Mouse (Mus musculus) MEL (cell line): Measurements from ENCODE around the gene Syn3. TPM values are rescaled to one million over a fixed set of nuclear protein-coding genes. Genes with fewer than 3 reads are reported as not detected.

Experiments used
- DNase-seq: peaks from one replicate; pipeline ENCODE4 v3.0.0; 2011; ENCODE audit warnings: low read depth, low spot score
- H3K27ac ChIP-seq: 2 replicates; pipeline ENCODE4 v1.5.1; 2012; ENCODE audit warnings: low read depth, mild to moderate bottlenecking, control low read depth, low read length, moderate library complexity; ENCODE audit not compliant: control insufficient read depth
- H3K27me3 ChIP-seq, 2 experiments: fragments of 150-350 bp in 1 of 2; sonication (generic) in 1 of 2; 2 replicates each; pipeline ENCODE4 v1.6.1; 2012; ENCODE audit warnings: low read length in 2 of 2, mild to moderate bottlenecking in 2 of 2, improper control_type of control experiment in 1 of 2, moderate library complexity in 1 of 2; ENCODE audit not compliant: insufficient read depth in 2 of 2, control insufficient read depth in 1 of 2
- H3K36me3 ChIP-seq, 2 experiments: 2 replicates each; pipeline ENCODE4 v1.6.1; 2012 to 2014; ENCODE audit warnings: low read length in 2 of 2, improper control_type of control experiment in 1 of 2, inconsistent platforms in 1 of 2, mild to moderate bottlenecking in 1 of 2; ENCODE audit not compliant: insufficient read depth in 2 of 2, control insufficient read depth in 1 of 2
- H3K4me1 ChIP-seq, 2 experiments: fragments of 150-350 bp in 1 of 2; sonication (generic) in 1 of 2; 2 replicates each; pipeline ENCODE4 v1.6.1; 2012; ENCODE audit warnings: low read length in 2 of 2, improper control_type of control experiment in 1 of 2, mild to moderate bottlenecking in 1 of 2; ENCODE audit not compliant: insufficient read depth in 2 of 2, control insufficient read depth in 1 of 2
- H3K4me3 ChIP-seq, 2 experiments: fragments of 150-350 bp in 1 of 2; sonication (generic) in 1 of 2; 2 replicates each; pipeline ENCODE4 v1.5.1; 2012; ENCODE audit warnings: low read depth in 2 of 2, low read length in 2 of 2, mild to moderate bottlenecking in 2 of 2, moderate library complexity in 2 of 2, control low read depth in 1 of 2, improper control_type of control experiment in 1 of 2; ENCODE audit not compliant: control insufficient read depth in 1 of 2, insufficient read depth in 1 of 2
- H3K79me2 ChIP-seq: 2 replicates; pipeline ENCODE4 v1.6.1; 2012; ENCODE audit warnings: mild to moderate bottlenecking, low read length, moderate library complexity; ENCODE audit not compliant: control insufficient read depth, poor library complexity, insufficient read depth
- H3K9ac ChIP-seq: 2 replicates; pipeline ENCODE4 v1.6.1; 2012; ENCODE audit warnings: low read depth, mild to moderate bottlenecking, control low read depth, low read length, moderate library complexity; ENCODE audit not compliant: control insufficient read depth, poor library complexity, severe bottlenecking
- H3K9me3 ChIP-seq: fragments of 150-350 bp; sonication (generic); replicated peaks from 2 replicates; pipeline ENCODE4 v1.6.1; 2012; ENCODE audit warnings: mild to moderate bottlenecking, low read length, improper control_type of control experiment, moderate library complexity; ENCODE audit not compliant: insufficient read depth
- BHLHE40 ChIP-seq: IDR thresholded peaks from 2 replicates; pipeline ENCODE4 v1.6.1; 2012; ENCODE audit warnings: low read depth, mild to moderate bottlenecking, inconsistent platforms, low read length, improper control_type of control experiment, borderline replicate concordance
- CHD1 ChIP-seq: IDR thresholded peaks from 2 replicates; pipeline ENCODE4 v1.6.1; 2012; ENCODE audit warnings: low read depth, mild to moderate bottlenecking, inconsistent platforms, low read length, improper control_type of control experiment
- CHD2 ChIP-seq: IDR thresholded peaks from 2 replicates; pipeline ENCODE4 v1.6.1; 2011; ENCODE audit warnings: low read length, improper control_type of control experiment
- EP300 ChIP-seq, 2 experiments: IDR thresholded peaks; 2 replicates each; pipeline ENCODE4 v1.6.1; 2011; ENCODE audit warnings: improper control_type of control experiment in 2 of 2, low read length in 2 of 2, low read depth in 1 of 2, mild to moderate bottlenecking in 1 of 2
- GABPA ChIP-seq: IDR thresholded peaks from 2 replicates; pipeline ENCODE4 v1.6.1; 2012; ENCODE audit warnings: low read depth, mild to moderate bottlenecking, inconsistent platforms, low read length, improper control_type of control experiment, moderate library complexity
- GATA1 ChIP-seq: IDR thresholded peaks from 2 replicates; pipeline ENCODE4 v1.6.1; 2011; ENCODE audit warnings: low read depth, low read length, improper control_type of control experiment
- MAFK ChIP-seq: IDR thresholded peaks from 2 replicates; pipeline ENCODE4 v1.6.1; 2011; ENCODE audit warnings: low read depth, mild to moderate bottlenecking, low read length, improper control_type of control experiment, borderline replicate concordance
- MAX ChIP-seq: IDR thresholded peaks from 2 replicates; pipeline ENCODE4 v1.6.1; 2011; ENCODE audit warnings: low read length, improper control_type of control experiment
- MAZ ChIP-seq: IDR thresholded peaks from 2 replicates; pipeline ENCODE4 v1.6.1; 2012; ENCODE audit warnings: low read depth, mild to moderate bottlenecking, inconsistent platforms, low read length, improper control_type of control experiment
- MEF2A ChIP-seq: IDR thresholded peaks from 2 replicates; pipeline ENCODE4 v1.6.1; 2014; ENCODE audit warnings: low read depth, mild to moderate bottlenecking, inconsistent platforms, low read length, improper control_type of control experiment; ENCODE audit not compliant: poor library complexity, insufficient replicate concordance, severe bottlenecking; ENCODE audit errors: extremely low read depth
- MXI1 ChIP-seq: IDR thresholded peaks from 2 replicates; pipeline ENCODE4 v1.6.1; 2011; ENCODE audit warnings: mild to moderate bottlenecking, low read depth, low read length, improper control_type of control experiment
- MYB ChIP-seq: IDR thresholded peaks from 2 replicates; pipeline ENCODE4 v1.6.1; 2011; ENCODE audit warnings: mild to moderate bottlenecking, low read depth, low read length, improper control_type of control experiment
- NELFE ChIP-seq: IDR thresholded peaks from 2 replicates; pipeline ENCODE4 v1.6.1; 2011; ENCODE audit warnings: low read depth, low read length, improper control_type of control experiment
- NRF1 ChIP-seq: IDR thresholded peaks from 2 replicates; pipeline ENCODE4 v1.6.1; 2014; ENCODE audit warnings: low read depth, mild to moderate bottlenecking, inconsistent platforms, low read length, improper control_type of control experiment, moderate library complexity; ENCODE audit not compliant: poor library complexity, insufficient read depth, severe bottlenecking
- RAD21 ChIP-seq: IDR thresholded peaks from 2 replicates; pipeline ENCODE4 v1.6.1; 2011; ENCODE audit warnings: mild to moderate bottlenecking, low read depth, low read length, improper control_type of control experiment
- RCOR1 ChIP-seq: IDR thresholded peaks from 2 replicates; pipeline ENCODE4 v1.6.1; 2012; ENCODE audit warnings: low read depth, mild to moderate bottlenecking, inconsistent platforms, low read length, improper control_type of control experiment
- TBP ChIP-seq: IDR thresholded peaks from 2 replicates; pipeline ENCODE4 v1.8.0; 2011; ENCODE audit warnings: low read depth, low read length, improper control_type of control experiment
- TCF12 ChIP-seq: IDR thresholded peaks from 2 replicates; pipeline ENCODE4 v1.6.1; 2014; ENCODE audit warnings: low read depth, mild to moderate bottlenecking, inconsistent platforms, low read length, improper control_type of control experiment, moderate library complexity
- USF1 ChIP-seq: IDR thresholded peaks from 2 replicates; pipeline ENCODE4 v1.6.1; 2014; ENCODE audit warnings: low read depth, mild to moderate bottlenecking, inconsistent platforms, low read length, improper control_type of control experiment, moderate library complexity
- USF2 ChIP-seq, 2 experiments: IDR thresholded peaks; 2 replicates each; pipeline ENCODE4 v1.6.1; 2011 to 2012; ENCODE audit warnings: improper control_type of control experiment in 2 of 2, low read length in 2 of 2, borderline replicate concordance in 1 of 2, inconsistent platforms in 1 of 2, low read depth in 1 of 2, mild to moderate bottlenecking in 1 of 2; ENCODE audit not compliant: insufficient read depth in 1 of 2
- polyA plus RNA-seq, 2 experiments: library from polyadenylated mRNA; stranded (reverse) in 1 of 2; unstranded in 1 of 2; fragments of >175 nt in 1 of 2; fragments of >200 nt in 1 of 2; gene quantifications; 2 replicates each; pipeline versions ENCODE4 v1.2.1 to v1.2.4; 2012; ENCODE audit warnings: low replicate concordance in 2 of 2, low read depth in 1 of 2; ENCODE audit not compliant: insufficient read length in 2 of 2, insufficient read depth in 1 of 2, missing spikeins in 1 of 2
- total RNA-seq: library from RNA; depleted of rRNA; stranded (reverse); fragments of 300-350 nt; gene quantifications from 2 replicates; pipeline ENCODE4 v1.2.3, GENCODE M21; 2012

Gene Syn3
- total and polyA plus RNA-seq, 3 experiments = 0.06 TPM; not detected in 2

- no peaks in the 10 kb centered on the region for H3K36me3 ChIP-seq
- no peaks in the 10 kb centered on the region for H3K4me1 ChIP-seq
- H3K27ac ChIP-seq = no peak overlapping the region
Observed at GRCm38 (mm10) chr10:86351287-86351686, 147.4 kb downstream of the Syn3 start.

GRCm38 (mm10) chr10:86346235-86346840 lies 152.4 kb downstream of the Syn3 start:
- Histone ChIP-seq H3K4me3 (no peak overlapping the region), H3K4me1 (no peaks in the 10 kb centered on the region), H3K27me3 (no peaks in the 10 kb centered on the region), H3K27ac (no peak overlapping the region), H3K79me2 (no peaks in the 10 kb centered on the region), H3K9me3 (no peaks in the 10 kb centered on the region), H3K36me3 (no peaks in the 10 kb centered on the region), H3K9ac (no peak overlapping the region)
- no peak for TF ChIP-seq RAD21
- TF ChIP-seq NELFE = no peak
- no peak for TF ChIP-seq MYB
- TF ChIP-seq GABPA = no peak
- no peak for TF ChIP-seq NRF1
- TF ChIP-seq TCF12 = no peak
- no peak for TF ChIP-seq MXI1
- TF ChIP-seq CHD1 = no peak
- TF ChIP-seq MAZ = no peak
- no peak for TF ChIP-seq USF2 (IDR thresholded peaks at IDR 0.05; ENCODE audit: borderline replicate concordance in 1 of 2, insufficient read depth in 1 of 2, low read depth in 1 of 2, low read length in 2 of 2)
- no peak for TF ChIP-seq MAX
- TF ChIP-seq CHD2 = no peak
- TF ChIP-seq USF1 = no peak
- TF ChIP-seq GATA1 = no peak
- DNase-seq = no peak

More at GRCm38 (mm10) chr10:86351287-86351686, 147.4 kb downstream of the Syn3 start:
- no peak for DNase-seq
- H3K27me3 ChIP-seq = no peaks in the 10 kb centered on the region
- no peaks in the 10 kb centered on the region for H3K9me3 ChIP-seq
- H3K9ac ChIP-seq = no peak overlapping the region
- no peaks in the 10 kb centered on the region for H3K79me2 ChIP-seq
- H3K4me3 ChIP-seq = no peak overlapping the region
- no peak for TF ChIP-seq MAFK
- TF ChIP-seq BHLHE40 = no peak
- TF ChIP-seq USF2 (IDR thresholded peaks at IDR 0.05; ENCODE audit: borderline replicate concordance in 1 of 2, insufficient read depth in 1 of 2, low read depth in 1 of 2, low read length in 2 of 2) = no peak
- TF ChIP-seq NRF1 = no peak
- no peak for TF ChIP-seq EP300 (IDR thresholded peaks at IDR 0.05; ENCODE audit: low read depth in 1 of 2, low read length in 2 of 2)
- no peak for TF ChIP-seq TBP
- TF ChIP-seq MAX = no peak
- TF ChIP-seq RAD21 = no peak
- TF ChIP-seq CHD2 = no peak
- no peak for TF ChIP-seq MEF2A
- TF ChIP-seq GABPA = no peak
- no peak for TF ChIP-seq RCOR1
- TF ChIP-seq GATA1 = no peak
- TF ChIP-seq USF1 = no peak
